Mouse (Mus musculus) gastrocnemius, postnatal 25 days (tissue): ENCODE results near the gene Csnk1g2. TPM values are rescaled to one million over a fixed set of nuclear protein-coding genes. Genes with fewer than 3 reads are reported as not detected.
"Not testable (repeated sequence)": the region's sequence is repeated elsewhere in the genome, so short reads cannot be mapped to it uniquely, and the experiment has no call there.

Experiments
- DNase-seq: peaks from one replicate; pipeline ENCODE4 v3.0.0; 2022
- total RNA-seq, 2 experiments: library from RNA; stranded (reverse); gene quantifications; 1 replicate in 1 of 2; 2 replicates in 1 of 2; pipeline ENCODE4 v1.2.3; 2021

Csnk1g2 gene
- total RNA-seq, 2 experiments from 2014 or later: 85.8 to 99.9 TPM

GRCm38 (mm10) chr10:80602698-80603325 is 19.8 kb upstream of the Csnk1g2 start, which contains the start of the genes Scamp4 and Adat3:
TSS of gene Scamp4 (plus strand) at chr10:80602872.
TSS of gene Adat3 (plus strand) at chr10:80602880.
- peak; percentile 94 for DNase-seq

GRCm38 (mm10) chr10:80603364-80603763 is 19.3 kb upstream of the Csnk1g2 start:
- DNase-seq: no peak

GRCm38 (mm10) chr10:80604001-80604509 is 18.6 kb upstream of the Csnk1g2 start:
- DNase-seq: no peak

GRCm38 (mm10) chr10:80604988-80605387 is 17.6 kb upstream of the Csnk1g2 start:
- no peak for DNase-seq

GRCm38 (mm10) chr10:80605721-80606120 is 16.9 kb upstream of the Csnk1g2 start, which contains the start of gene Gm49322:
TSS of gene Gm49322 (plus strand) at chr10:80606021.
- DNase-seq: not testable (repeated sequence)

- no peak for DNase-seq
Measured at GRCm38 (mm10) chr10:80606306-80606705, 16.3 kb upstream of the Csnk1g2 start.

- DNase-seq: no peak
Measured at GRCm38 (mm10) chr10:80606737-80607350, 15.8 kb upstream of the Csnk1g2 start.

GRCm38 (mm10) chr10:80608435-80608834 is 14.2 kb upstream of the Csnk1g2 start:
- no peak for DNase-seq

- DNase-seq: no peak
Measured at GRCm38 (mm10) chr10:80609269-80609924, 13.2 kb upstream of the Csnk1g2 start.

- no peak for DNase-seq
Measured at GRCm38 (mm10) chr10:80610116-80610785, 12.4 kb upstream of the Csnk1g2 start.

GRCm38 (mm10) chr10:80611024-80611423 is 11.6 kb upstream of the Csnk1g2 start:
- DNase-seq: no peak

GRCm38 (mm10) chr10:80611905-80612304 is 10.7 kb upstream of the Csnk1g2 start:
- DNase-seq: no peak

GRCm38 (mm10) chr10:80613821-80614220 is 8.8 kb upstream of the Csnk1g2 start:
- no peak for DNase-seq

- no peak for DNase-seq
Measured at GRCm38 (mm10) chr10:80614351-80614750, 8.3 kb upstream of the Csnk1g2 start.

GRCm38 (mm10) chr10:80618181-80618580 is 4.5 kb upstream of the Csnk1g2 start:
- peak; percentile 59 for DNase-seq

GRCm38 (mm10) chr10:80619465-80620244 is 3.0 kb upstream of the Csnk1g2 start:
- no peak for DNase-seq

GRCm38 (mm10) chr10:80620365-80620764 is 2.3 kb upstream of the Csnk1g2 start:
- no peak for DNase-seq

GRCm38 (mm10) chr10:80620796-80621689 is 1.6 kb upstream of the Csnk1g2 start:
- DNase-seq: no peak

GRCm38 (mm10) chr10:80621690-80621939 is 1.0 kb upstream of the Csnk1g2 start:
- no peak for DNase-seq

- DNase-seq: peak; percentile 98
Measured at GRCm38 (mm10) chr10:80621940-80622660, 538 bp upstream of the Csnk1g2 start.
